Mouse (Mus musculus) testis, adult 2 months (tissue): Measurements from ENCODE around the gene Chaf1b.

Source experiments
- CTCF ChIP-seq: fragments of 200-500 bp; IDR thresholded peaks from 2 replicates; pipeline ENCODE4 v1.5.1; 2012; ENCODE audit warnings: low read depth, mild to moderate bottlenecking, inconsistent platforms, low read length, moderate library complexity; ENCODE audit not compliant: control insufficient read depth, insufficient read depth, insufficient replicate concordance
- POLR2A ChIP-seq: fragments of 200-500 bp; IDR thresholded peaks from 2 replicates; pipeline ENCODE4 v1.6.1; 2012; ENCODE audit warnings: low read depth, mild to moderate bottlenecking, inconsistent platforms, low read length, moderate library complexity; ENCODE audit not compliant: control insufficient read depth

DNA sequence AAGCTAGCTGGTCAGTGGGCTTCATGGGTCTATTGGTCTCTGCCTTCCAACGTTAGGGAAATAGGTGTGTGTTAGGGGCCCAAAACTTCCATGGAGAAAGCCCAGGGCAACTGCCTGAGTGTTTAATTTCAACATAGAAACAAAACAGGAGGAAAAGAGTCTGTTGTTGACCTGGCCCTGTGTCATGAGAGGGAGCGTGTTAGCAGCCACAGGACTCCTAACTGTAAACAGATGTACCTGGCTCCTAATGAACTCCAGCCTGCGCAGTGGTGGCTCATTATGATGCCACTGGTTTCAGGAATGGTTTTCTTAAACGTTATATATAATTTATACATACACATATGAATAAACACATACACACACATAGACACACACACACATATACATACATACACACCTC, 56.3 kb downstream of the Chaf1b start:
- TF ChIP-seq POLR2A, result no peak
- no peak for TF ChIP-seq CTCF
